Mouse (Mus musculus): Measurements from ENCODE around the gene Esr1.

GRCm38 (mm10) chr10:4732328-4732727 is 120.9 kb downstream of the Esr1 start:
- TF ChIP-seq MAX (IDR thresholded peaks at IDR 0.05; ENCODE audit: low read depth) (no peak), E2F4 (IDR thresholded peaks at IDR 0.05; ENCODE audit: insufficient read depth) (no peak)
